Mouse (Mus musculus): Measurements from ENCODE around the gene Cyp4f37.
"Not testable (repeated sequence)": the region's sequence is repeated elsewhere in the genome, so short reads cannot be mapped to it uniquely, and the experiment has no call there.

The Cyp4f37 gene

GRCm38 (mm10) chr17:32621018-32621417, at the start of gene Cyp4f37:
Gene Cyp4f37 (plus strand): TSS chr17:32621309.
- DNase-seq = not testable (repeated sequence)

- DNase-seq = not testable (repeated sequence)
Observed at GRCm38 (mm10) chr17:32573286-32573685, 47.8 kb upstream of the Cyp4f37 start.

DNA sequence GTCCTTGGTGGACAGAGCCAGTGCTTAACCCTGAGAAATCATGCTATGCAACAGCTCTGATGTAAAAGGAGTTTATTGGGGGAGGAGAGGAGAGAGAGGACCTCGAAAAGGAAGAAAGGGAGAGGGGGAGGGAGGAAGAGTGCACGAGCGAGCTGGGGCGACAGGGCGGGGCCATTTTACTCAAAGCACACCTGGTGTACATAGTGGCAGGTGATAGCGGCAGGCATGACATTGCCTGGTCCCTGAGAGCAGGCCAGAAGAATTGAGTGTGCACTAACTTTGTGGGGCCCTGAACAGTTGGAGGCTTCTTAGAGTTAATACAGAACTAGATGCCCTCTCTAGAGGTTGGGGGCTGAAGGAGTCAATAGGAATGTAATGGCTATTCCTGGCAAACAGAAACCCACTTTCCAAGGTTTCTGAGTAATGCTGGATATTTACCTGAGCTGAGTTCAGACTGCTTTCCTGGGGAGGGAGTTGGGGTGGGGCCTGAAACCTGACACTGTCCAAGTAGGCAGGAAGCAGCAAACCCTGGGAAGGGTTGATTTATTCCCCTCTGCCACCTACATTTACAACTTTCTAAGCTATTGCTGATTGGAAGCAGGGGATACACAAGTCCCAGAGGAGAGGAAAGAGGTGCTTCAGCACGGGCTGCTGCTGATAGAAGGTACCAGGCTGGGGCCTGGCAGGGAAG, 43.5 kb upstream of the Cyp4f37 start:
- DNase-seq = no peak

DNA sequence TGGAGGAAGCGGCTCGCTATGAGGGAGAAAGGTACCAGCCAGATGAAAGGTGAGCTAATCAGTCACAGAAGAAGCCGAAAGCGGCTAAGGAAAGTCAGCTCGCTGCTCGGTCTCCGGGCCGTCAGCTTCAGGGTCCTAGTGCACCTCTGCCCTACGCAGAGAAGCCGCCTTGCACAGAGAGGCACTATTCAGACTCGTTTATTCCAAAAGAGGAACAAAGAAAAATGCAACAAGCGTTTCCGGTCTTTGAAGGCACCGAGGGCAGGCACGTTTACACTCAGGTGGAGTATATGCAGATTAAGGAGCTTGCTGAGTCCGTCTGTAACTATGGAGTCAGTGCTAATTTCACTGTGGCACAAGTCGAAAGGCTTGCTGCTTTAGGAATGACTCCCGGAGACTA, 24.6 kb upstream of the Cyp4f37 start:
- no peak for DNase-seq

GRCm38 (mm10) chr17:32608055-32608454, 13.1 kb upstream of the Cyp4f37 start:
- peak in 1 of 2 experiments; percentile 4 for DNase-seq

DNA sequence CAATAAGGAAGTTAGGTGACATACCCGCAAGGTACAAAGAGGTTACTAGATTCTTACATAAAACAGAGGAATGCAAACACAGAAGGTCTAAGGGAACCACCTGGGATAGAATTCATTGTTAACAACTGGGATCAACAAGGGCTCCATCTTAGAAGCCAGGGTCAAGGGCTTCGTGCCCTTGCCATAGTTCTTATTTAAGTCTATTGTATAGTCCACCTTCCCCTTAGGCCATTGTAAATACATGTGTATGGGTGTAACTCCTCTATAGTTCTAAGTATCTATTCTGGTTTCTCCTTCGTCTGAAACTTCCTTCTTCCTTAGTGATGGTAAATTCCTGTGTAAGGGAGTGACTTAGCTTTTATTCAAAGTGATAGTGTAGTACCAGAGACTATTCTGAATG, 10.9 kb upstream of the Cyp4f37 start:
- not testable (repeated sequence) for DNase-seq

GRCm38 (mm10) chr17:32610896-32611295, 10.2 kb upstream of the Cyp4f37 start:
- no peak for DNase-seq

DNA sequence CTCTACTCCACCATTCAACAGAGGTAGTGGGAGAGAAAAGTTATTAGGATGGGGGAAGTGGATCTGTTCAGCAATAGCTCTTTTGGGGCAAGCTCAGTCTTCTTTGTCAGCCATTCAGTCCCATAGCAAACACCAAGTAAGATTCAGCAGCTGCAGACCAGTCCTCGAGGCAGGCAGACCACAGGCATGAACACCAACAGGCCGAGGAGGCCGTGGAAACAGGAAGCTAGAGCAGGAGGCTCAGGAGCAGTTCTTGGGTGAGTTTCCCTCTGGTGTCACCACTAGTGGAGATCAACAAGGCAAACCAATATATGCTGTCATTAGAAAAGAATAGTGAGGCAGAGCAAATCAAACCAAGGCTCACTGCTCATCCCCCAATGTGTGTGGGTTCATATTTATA, 8.7 kb upstream of the Cyp4f37 start:
- no peak for DNase-seq

DNA sequence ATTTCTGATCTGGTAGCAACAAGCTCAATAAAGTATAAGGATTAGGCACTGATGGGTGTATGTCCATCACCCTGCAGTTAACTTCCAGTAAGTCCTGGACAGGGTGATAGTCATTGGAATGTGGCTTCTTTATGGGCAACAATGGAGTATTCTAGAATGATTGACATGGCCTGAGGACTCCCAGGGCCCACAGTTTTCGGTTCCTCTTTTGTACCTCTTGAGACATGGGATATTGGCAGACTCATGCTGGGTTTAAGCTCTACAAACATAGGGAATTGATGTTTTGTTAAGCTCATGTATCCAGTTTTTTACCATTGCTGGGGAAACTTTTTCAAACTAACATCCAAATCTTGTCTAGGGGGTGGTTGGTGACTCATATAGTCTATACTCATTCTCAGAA, 3.9 kb upstream of the Cyp4f37 start:
- no peak for DNase-seq

- not testable (repeated sequence) for DNase-seq
Observed at GRCm38 (mm10) chr17:32629726-32630125, 8.6 kb downstream of the Cyp4f37 start.

- no peak for DNase-seq
Observed at GRCm38 (mm10) chr17:32631936-32632335, 10.8 kb downstream of the Cyp4f37 start.

DNA sequence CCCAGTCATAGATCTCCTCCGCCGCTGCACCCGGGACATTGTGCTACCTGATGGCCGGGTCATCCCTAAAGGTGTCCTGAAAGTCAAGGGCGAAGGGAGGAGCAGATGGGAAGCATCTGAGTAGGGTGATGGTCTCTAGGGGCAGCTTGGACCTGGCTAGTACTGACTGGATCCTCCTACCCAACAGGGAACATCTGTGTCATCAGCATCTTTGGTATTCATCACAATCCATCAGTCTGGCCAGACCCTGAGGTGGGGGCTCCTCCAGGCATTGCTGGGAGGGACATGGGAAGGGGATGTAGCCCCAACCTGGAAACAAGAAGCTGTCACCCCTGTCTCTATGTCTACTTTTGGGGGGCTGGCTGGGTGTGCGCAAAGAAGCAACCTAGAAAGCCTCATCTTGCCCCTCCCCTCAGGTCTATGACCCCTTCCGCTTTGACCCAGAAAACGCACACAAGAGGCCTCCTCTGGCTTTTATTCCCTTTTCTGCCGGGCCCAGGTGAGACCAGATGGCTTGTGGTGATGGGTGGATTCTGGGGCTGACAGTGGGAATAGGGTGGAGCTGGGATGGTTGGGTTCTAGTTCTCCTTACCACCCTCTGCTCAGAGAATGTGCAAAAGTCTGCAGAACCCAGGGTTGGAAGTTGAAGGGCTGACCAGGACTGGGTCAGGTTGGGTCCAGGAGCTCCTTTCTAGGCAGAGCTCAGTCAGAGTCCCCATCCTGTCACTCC, 13.3 kb downstream of the Cyp4f37 start:
- not testable (repeated sequence) for DNase-seq

DNA sequence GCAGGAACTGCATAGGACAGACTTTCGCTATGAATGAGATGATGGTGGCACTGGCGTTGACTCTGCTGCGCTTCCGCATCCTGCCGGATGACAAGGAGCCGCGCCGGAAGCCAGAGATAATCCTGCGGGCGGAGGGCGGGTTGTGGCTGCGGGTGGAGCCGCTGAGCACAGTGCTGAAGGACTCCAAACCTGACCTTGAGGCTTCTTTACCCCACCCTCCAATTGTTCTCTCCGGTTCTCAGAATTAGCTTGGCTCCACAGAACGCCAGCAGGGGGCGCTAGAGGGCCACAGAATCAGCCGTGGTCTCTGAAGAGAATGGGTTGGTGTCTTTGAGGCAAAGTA, 13.8 kb downstream of the Cyp4f37 start:
- DNase-seq = peak; percentile 67 to 90

DNA sequence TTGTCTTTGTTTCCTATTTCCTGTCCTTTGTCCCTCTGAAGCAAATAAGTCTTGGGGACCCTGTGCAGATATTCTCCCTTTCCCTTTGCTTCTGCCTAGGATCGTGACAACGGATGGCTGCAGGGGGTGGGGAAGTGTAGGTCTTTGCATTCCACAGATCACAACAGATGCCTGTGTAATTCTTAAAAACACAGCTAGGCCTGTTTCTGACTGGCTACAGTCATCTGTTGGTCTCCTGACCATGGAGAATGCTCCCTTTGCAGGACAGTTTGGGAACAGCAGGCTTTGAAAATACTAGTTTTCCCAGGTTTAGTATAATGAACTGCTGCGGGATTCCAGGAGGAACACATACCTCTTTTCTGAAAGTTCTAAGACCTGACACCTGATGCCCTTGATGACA, 15.2 kb downstream of the Cyp4f37 start:
- no peak for DNase-seq

DNA sequence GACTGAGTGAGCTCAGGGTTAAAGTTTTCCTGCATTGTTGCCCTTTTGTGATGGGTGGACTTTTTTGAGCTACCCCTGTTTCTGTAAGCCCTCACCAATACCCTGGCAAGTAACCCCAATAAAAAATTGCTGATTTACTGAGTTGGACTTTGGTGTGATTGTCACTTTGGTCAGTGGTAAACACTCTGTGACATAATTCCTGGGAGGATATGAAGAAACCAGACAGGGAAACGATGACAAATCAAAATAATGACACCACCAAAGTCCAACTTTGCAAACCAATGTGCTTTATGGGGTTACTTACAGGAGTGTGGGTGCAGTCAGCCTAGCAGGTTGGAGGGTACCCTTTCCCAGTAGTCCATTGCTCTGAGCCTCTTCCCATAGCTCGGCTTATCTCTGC, 16.0 kb downstream of the Cyp4f37 start:
- no peak for DNase-seq

- no peak for DNase-seq
Observed at GRCm38 (mm10) chr17:32646631-32647030, 25.5 kb downstream of the Cyp4f37 start.

- DNase-seq = no peak
Observed at GRCm38 (mm10) chr17:32653860-32654259, 32.8 kb downstream of the Cyp4f37 start.

GRCm38 (mm10) chr17:32657041-32657440, 35.9 kb downstream of the Cyp4f37 start:
- no peak for DNase-seq

DNA sequence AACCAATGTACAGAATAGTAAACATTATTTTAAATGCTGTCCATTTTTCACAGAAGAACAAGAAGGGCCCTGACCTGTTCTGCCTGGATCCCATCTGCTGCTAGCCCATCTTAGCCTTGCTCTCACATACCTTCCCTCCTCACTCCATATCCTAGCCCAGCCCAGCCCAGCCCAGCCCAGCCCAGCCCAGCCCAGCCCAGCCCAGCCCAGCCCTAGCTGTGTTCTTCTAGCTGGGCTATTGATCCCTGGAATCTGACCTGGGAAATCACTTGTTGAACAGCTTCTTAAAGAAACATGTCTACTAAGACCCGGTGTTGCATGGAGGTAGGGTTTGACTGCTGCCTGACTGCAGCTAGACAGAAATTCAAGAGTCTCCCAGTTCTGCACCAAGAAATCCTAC, 37.1 kb downstream of the Cyp4f37 start:
- no peak for DNase-seq

- DNase-seq = peak; percentile 68 to 76
Observed at GRCm38 (mm10) chr17:32658712-32659111, 37.6 kb downstream of the Cyp4f37 start, which contains the start of gene Cyp4f40. Gene Cyp4f40 (plus strand): TSS chr17:32658900.

GRCm38 (mm10) chr17:32673976-32674375, 52.9 kb downstream of the Cyp4f37 start:
- no peak for DNase-seq

DNA sequence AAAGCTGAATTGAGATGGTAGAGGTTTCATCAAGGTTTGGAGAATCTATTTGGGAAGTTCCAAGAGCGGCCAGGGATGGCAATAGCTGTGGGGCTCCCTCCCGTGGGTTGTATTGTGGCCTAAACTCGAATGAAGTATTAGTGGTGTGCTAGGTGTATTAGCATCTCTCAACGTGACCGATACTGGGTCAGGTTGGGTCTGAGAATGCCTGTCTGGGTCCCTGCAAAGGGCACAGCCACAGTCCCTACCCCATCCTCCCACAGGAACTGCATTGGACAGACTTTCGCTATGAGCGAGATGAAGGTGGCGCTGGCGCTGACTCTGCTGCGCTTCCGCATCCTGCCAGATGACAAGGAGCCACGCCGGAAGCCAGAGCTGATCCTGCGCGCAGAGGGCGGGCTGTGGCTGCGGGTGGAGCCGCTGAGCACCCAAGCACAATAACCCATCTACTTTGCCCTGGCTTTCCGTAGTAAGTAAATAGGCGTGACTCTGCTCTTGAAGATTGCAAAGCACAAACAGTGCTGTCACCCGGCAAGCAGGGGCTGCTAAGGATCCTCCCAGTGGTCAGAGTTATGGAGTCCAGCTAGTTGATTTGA, 55.0 kb downstream of the Cyp4f37 start:
- DNase-seq = no peak

GRCm38 (mm10) chr17:32680404-32680803, 59.3 kb downstream of the Cyp4f37 start:
- DNase-seq = peak; percentile 22 to 76
